Mouse (Mus musculus): ENCODE data around the gene Hdac2. TPM values are rescaled to one million over a fixed set of nuclear protein-coding genes. Genes with fewer than 3 reads are reported as not detected.
A peak's percentile ranks its signal among the peaks of the same experiment; 100 is the strongest.

The Hdac2 gene
- total and polyA plus RNA-seq, 3 experiments: 52.1 to 183 (median 166) TPM

- Histone ChIP-seq H3K79me2 (replicated peaks; ENCODE audit: control insufficient read depth, extremely low read depth, insufficient read depth, poor library complexity, severe bottlenecking) (no peaks in the 10 kb centered on the region), H3K9me3 (replicated peaks; ENCODE audit: low read length) (peaks cover 3% of the 10 kb centered on the region), H3K36me3 (replicated peaks in 1 of 2; ENCODE audit: control insufficient read depth in 1 of 2, insufficient read depth in 1 of 2, low read length in 1 of 2) (no peaks in the 10 kb centered on the region), H3K4me3 (replicated peaks in 1 of 3; ENCODE audit: low read depth in 2 of 3, low read length in 2 of 3, poor library complexity in 1 of 3) (no peak overlapping the region), H3K4me1 (ENCODE audit: control insufficient read depth in 1 of 2, insufficient read depth in 2 of 2) (peaks cover 2 to 5% of the 10 kb centered on the region in 2 experiments; a peak in 1 of 4 replicates), H3K9ac (ENCODE audit: insufficient read depth, low read depth) (no peak overlapping the region), H3K27me3 (replicated peaks) (no peaks in the 10 kb centered on the region), H3K4me2 (ENCODE audit: insufficient read depth, low read depth, poor library complexity, severe bottlenecking) (no peak overlapping the region), H3K27ac (ENCODE audit: insufficient read depth, low read depth) (no peak overlapping the region)
- DNase-seq (ENCODE audit: extremely low read depth): no peak
- dilution Hi-C loops (cut with MboI; ENCODE audit: extremely low pct_ligation_motif_present, extremely low pct_unique_long_range_greater_than_20kb, low sequenced_read_pairs): no loop called here
- TF ChIP-seq TBP (conservative IDR thresholded peaks at IDR 0.05; ENCODE audit: low read depth, low read length) (no peak), MXI1 (IDR thresholded peaks at IDR 0.05; ENCODE audit: low read depth, low read length) (no peak), JUND (conservative IDR thresholded peaks at IDR 0.05; ENCODE audit: low read depth, low read length) (no peak), TCF12 (IDR thresholded peaks at IDR 0.05; ENCODE audit: low read depth, low read length) (no peak), IRF4 (IDR thresholded peaks at IDR 0.05; ENCODE audit: low read depth, low read length) (no peak), NRF1 (IDR thresholded peaks at IDR 0.05; ENCODE audit: low read depth, low read length) (no peak), MYC (IDR thresholded peaks at IDR 0.05; ENCODE audit: low read depth, low read length) (no peak)
- in situ Hi-C loops (cut with MboI; ENCODE audit: low pct_ligation_motif_present, low pct_unique_long_range_greater_than_20kb, low sequenced_read_pairs): no loop called here
These were observed 46.1 kb upstream of the Hdac2 start for GRCm38 (mm10) chr10:36928212-36928611.

GRCm38 (mm10) chr10:36935863-36936262 lies 38.5 kb upstream of the Hdac2 start:
- Histone ChIP-seq H3K9me3 (replicated peaks; ENCODE audit: low read length) (peaks cover 4% of the 10 kb centered on the region), H3K4me3 (replicated peaks in 1 of 3; ENCODE audit: low read depth in 2 of 3, low read length in 2 of 3, poor library complexity in 1 of 3) (no peak overlapping the region), H3K27me3 (replicated peaks) (no peaks in the 10 kb centered on the region), H3K79me2 (replicated peaks; ENCODE audit: control insufficient read depth, extremely low read depth, insufficient read depth, poor library complexity, severe bottlenecking) (no peaks in the 10 kb centered on the region), H3K4me1 (ENCODE audit: control insufficient read depth in 1 of 2, insufficient read depth in 2 of 2) (peaks cover 0 to 19% of the 10 kb centered on the region in 2 experiments; a peak in 2 of 4 replicates), H3K36me3 (replicated peaks in 1 of 2; ENCODE audit: control insufficient read depth in 1 of 2, insufficient read depth in 1 of 2, low read length in 1 of 2) (no peaks in the 10 kb centered on the region), H3K9ac (ENCODE audit: insufficient read depth, low read depth) (no peak overlapping the region), H3K4me2 (ENCODE audit: insufficient read depth, low read depth, poor library complexity, severe bottlenecking) (peak overlapping the region; percentile 56), H3K27ac (ENCODE audit: insufficient read depth, low read depth) (no peak overlapping the region)
- dilution Hi-C loops (cut with MboI; ENCODE audit: extremely low pct_ligation_motif_present, extremely low pct_unique_long_range_greater_than_20kb, low sequenced_read_pairs): no loop called here
- TF ChIP-seq NELFE (IDR thresholded peaks at IDR 0.05; ENCODE audit: low read depth, low read length): no peak
- no peak for TF ChIP-seq SMC3 (IDR thresholded peaks at IDR 0.05; ENCODE audit: low read depth, low read length)
- TF ChIP-seq MYC (IDR thresholded peaks at IDR 0.05; ENCODE audit: low read depth, low read length): no peak
- no peak for TF ChIP-seq POLR2A (IDR thresholded peaks at IDR 0.05; ENCODE audit: low read depth, low read length)
- no peak for TF ChIP-seq GABPA (IDR thresholded peaks at IDR 0.05; ENCODE audit: insufficient replicate concordance, low read depth, low read length)
- peak; percentile 41 for TF ChIP-seq USF1 (IDR thresholded peaks at IDR 0.05; ENCODE audit: low read depth, low read length)
- peak; percentile 37; the same call in 1 of the 2 replicates for TF ChIP-seq CHD2 (IDR thresholded peaks at IDR 0.05; ENCODE audit: low read length)
- no peak for TF ChIP-seq JUN (IDR thresholded peaks at IDR 0.05; ENCODE audit: insufficient read depth, low read depth, low read length)
- TF ChIP-seq MEF2A (IDR thresholded peaks at IDR 0.05; ENCODE audit: borderline replicate concordance, low read depth, low read length): 0 out of 2 replicates have a peak, but pooled peaks have one; percentile 42
- no peak for TF ChIP-seq ZMIZ1 (IDR thresholded peaks at IDR 0.05; ENCODE audit: low read depth, low read length)
- no peak for TF ChIP-seq ELF1 (IDR thresholded peaks at IDR 0.05; ENCODE audit: low read depth, low read length)
- peak; percentile 98 for TF ChIP-seq BHLHE40 (IDR thresholded peaks at IDR 0.05; ENCODE audit: low read depth, low read length)
- TF ChIP-seq CHD1 (IDR thresholded peaks at IDR 0.05; ENCODE audit: low read depth, low read length): no peak
- no peak for TF ChIP-seq UBTF (IDR thresholded peaks at IDR 0.05; ENCODE audit: low read depth, low read length)
- no peak for TF ChIP-seq E2F4 (IDR thresholded peaks at IDR 0.05; ENCODE audit: insufficient replicate concordance, low read depth, low read length)
- no peak for TF ChIP-seq TCF12 (IDR thresholded peaks at IDR 0.05; ENCODE audit: low read depth, low read length)
- no peak for TF ChIP-seq RCOR1 (conservative IDR thresholded peaks at IDR 0.05; ENCODE audit: low read depth, low read length)
- TF ChIP-seq PAX5 (IDR thresholded peaks at IDR 0.05; ENCODE audit: low read length): no peak
- no peak for TF ChIP-seq ZKSCAN1 (IDR thresholded peaks at IDR 0.05; ENCODE audit: borderline replicate concordance, low read depth, low read length)
- TF ChIP-seq IRF4 (IDR thresholded peaks at IDR 0.05; ENCODE audit: low read depth, low read length): 0 out of 2 replicates have a peak, but pooled peaks have one; percentile 6
- TF ChIP-seq EP300 (IDR thresholded peaks at IDR 0.05; ENCODE audit: low read length): peak; percentile 48; the same call in 1 of the 2 replicates
- peak; percentile 83 for TF ChIP-seq ZNF384 (IDR thresholded peaks at IDR 0.05; ENCODE audit: low read depth, low read length)
- no peak for TF ChIP-seq USF2 (conservative IDR thresholded peaks at IDR 0.05; ENCODE audit: low read depth, low read length)
- no peak for TF ChIP-seq JUND (conservative IDR thresholded peaks at IDR 0.05; ENCODE audit: low read depth, low read length)
- TF ChIP-seq SIN3A (IDR thresholded peaks at IDR 0.05; ENCODE audit: low read length): no peak
- TF ChIP-seq ETS1 (conservative IDR thresholded peaks at IDR 0.05; ENCODE audit: low read depth, low read length): peak; percentile 55
- no peak for TF ChIP-seq HCFC1 (IDR thresholded peaks at IDR 0.05; ENCODE audit: low read depth, low read length)
- TF ChIP-seq CTCF (conservative IDR thresholded peaks at IDR 0.05 in 1 of 2, IDR thresholded peaks at IDR 0.05 in 1 of 2; ENCODE audit: low read depth in 2 of 2, low read length in 2 of 2): no peak
- in situ Hi-C loops (cut with MboI; ENCODE audit: low pct_ligation_motif_present, low pct_unique_long_range_greater_than_20kb, low sequenced_read_pairs): no loop called here
- peak; percentile 50 for DNase-seq (ENCODE audit: extremely low read depth)

Measured in CH12.LX (cell line).